Mouse (Mus musculus) hindbrain, postnatal 0 days (tissue): ENCODE results near the gene Lyst. TPM values are rescaled to one million over a fixed set of nuclear protein-coding genes. Genes with fewer than 3 reads are reported as not detected.
A peak's percentile ranks its signal among the peaks of the same experiment; 100 is the strongest.

Experiments used
- ATAC-seq: fragments of 200-750 bp; cut with Nextera tagmentation; 2 replicates; pipeline ENCODE4 v1.8.0; 2017; ENCODE audit warnings: mild to moderate bottlenecking, moderate TSS enrichment, moderate library complexity
- DNase-seq: peaks from one replicate; pipeline ENCODE4 v3.0.0-alpha.2; 2015; ENCODE audit warnings: low spot score
- H3K27ac ChIP-seq: fragments of 300-500 bp; sonication (generic); 2 replicates; pipeline ENCODE4 v1.5.1; 2014; ENCODE audit warnings: mild to moderate bottlenecking
- H3K27me3 ChIP-seq: fragments of 300-500 bp; sonication (generic); 2 replicates; pipeline ENCODE4 v1.6.1; 2014; ENCODE audit warnings: low read length, mixed read lengths; ENCODE audit not compliant: insufficient read depth
- H3K36me3 ChIP-seq: fragments of 300-500 bp; sonication (generic); 2 replicates; pipeline ENCODE4 v1.6.1; 2014; ENCODE audit warnings: low read length, mixed read lengths; ENCODE audit not compliant: insufficient read depth
- H3K4me1 ChIP-seq: fragments of 300-500 bp; sonication (generic); 2 replicates; pipeline ENCODE4 v1.6.1; 2014; ENCODE audit warnings: antibody characterized with exemption, low read length, mixed read lengths; ENCODE audit not compliant: insufficient read depth
- H3K4me2 ChIP-seq: fragments of 300-500 bp; sonication (generic); 2 replicates; pipeline ENCODE4 v1.6.1; 2014; ENCODE audit warnings: low read depth, mild to moderate bottlenecking, low read length, moderate library complexity, mixed read lengths
- H3K4me3 ChIP-seq: fragments of 300-500 bp; sonication (generic); 2 replicates; pipeline ENCODE4 v1.5.1; 2014; ENCODE audit warnings: low read length
- H3K9ac ChIP-seq: fragments of 300-500 bp; sonication (generic); replicated peaks from 2 replicates; pipeline ENCODE4 v1.6.1; 2014; ENCODE audit warnings: mild to moderate bottlenecking, low read length, moderate library complexity, mixed read lengths
- H3K9me3 ChIP-seq: fragments of 300-500 bp; sonication (generic); 2 replicates; pipeline ENCODE4 v1.6.1; 2016; ENCODE audit warnings: low read length, mixed read lengths
- CTCF ChIP-seq: IDR thresholded peaks from 2 replicates; pipeline ENCODE4 v1.5.1; 2016; ENCODE audit warnings: antibody characterized with exemption, control low read depth, low read depth
- WGBS: fragments of 180-500 bp; shearing (Covaris S2); extraction: QIAGEN DNeasy Blood & Tissue Kit; methylation state at CpG from one replicate; pipeline ENCODE4 v1.1.7; 2014; 5-methylcytosine and 5-hydroxymethylcytosine counted together
- polyA plus RNA-seq: library from polyadenylated mRNA; unstranded; fragments of >200 nt; fragmentation: Nextera tagmentation; extraction: Ambion mirVana; gene quantifications from 2 replicates; pipeline ENCODE4 v1.2.1, GENCODE M21; 2015
- total RNA-seq: library from RNA; depleted of rRNA; stranded (reverse); fragments of >200 nt; gene quantifications from 2 replicates; pipeline ENCODE4 v1.2.3, GENCODE M21; 2014

Lyst gene
- total and polyA plus RNA-seq, 2 experiments from 2014 or later = 3.7 to 14.8 TPM

- Histone ChIP-seq H3K36me3 (no peaks in the 10 kb centered on the region; the same call in 1 of the 2 replicates), H3K27me3 (no peaks in the 10 kb centered on the region), H3K4me3 (no peak overlapping the region), H3K27ac (no peak overlapping the region), H3K9me3 (no peaks in the 10 kb centered on the region), H3K9ac (no peak overlapping the region), H3K4me2 (no peak overlapping the region), H3K4me1 (no peaks in the 10 kb centered on the region)
- 90% methylated on average over 3 of the region's 3 CpGs for WGBS
- ATAC-seq (no peak), DNase-seq (no peak)
- TF ChIP-seq CTCF = no peak
Measured at GRCm38 (mm10) chr13:13723293-13723692, 133.1 kb downstream of the Lyst start.

GRCm38 (mm10) chr13:13723786-13724185 lies 133.6 kb downstream of the Lyst start:
- Histone ChIP-seq H3K36me3 (no peaks in the 10 kb centered on the region; the same call in 1 of the 2 replicates), H3K9me3 (no peaks in the 10 kb centered on the region), H3K9ac (no peak overlapping the region), H3K4me1 (no peaks in the 10 kb centered on the region), H3K27me3 (no peaks in the 10 kb centered on the region), H3K4me3 (no peak overlapping the region), H3K4me2 (no peak overlapping the region), H3K27ac (no peak overlapping the region)
- DNase-seq (no peak), ATAC-seq (no peak)
- TF ChIP-seq CTCF = no peak

- Histone ChIP-seq H3K4me2 (no peak overlapping the region), H3K9ac (no peak overlapping the region), H3K9me3 (no peaks in the 10 kb centered on the region), H3K27ac (no peak overlapping the region), H3K27me3 (no peaks in the 10 kb centered on the region), H3K4me3 (no peak overlapping the region), H3K4me1 (no peaks in the 10 kb centered on the region), H3K36me3 (peaks cover 15% of the 10 kb centered on the region; the same call in 1 of the 2 replicates)
- ATAC-seq = no peak
- DNase-seq = no peak
- 93% methylated on average over 4 of the region's 4 CpGs for WGBS
- TF ChIP-seq CTCF = no peak
Measured at GRCm38 (mm10) chr13:13739232-13739631, 149.0 kb downstream of the Lyst start.

GRCm38 (mm10) chr13:13745911-13746310 lies 155.7 kb downstream of the Lyst start:
- WGBS = 77% methylated on average over 3 of the region's 3 CpGs

GRCm38 (mm10) chr13:13775778-13776494 lies 185.7 kb downstream of the Lyst start:
- TF ChIP-seq CTCF = no peak
- Histone ChIP-seq H3K27ac (no peak overlapping the region), H3K36me3 (peaks cover 5% of the 10 kb centered on the region; the same call in 1 of the 2 replicates), H3K9ac (no peak overlapping the region), H3K4me2 (no peak overlapping the region), H3K9me3 (no peaks in the 10 kb centered on the region), H3K27me3 (no peaks in the 10 kb centered on the region), H3K4me3 (no peak overlapping the region), H3K4me1 (no peaks in the 10 kb centered on the region)
- ATAC-seq = peak; percentile 83
- DNase-seq = peak; percentile 75

More at GRCm38 (mm10) chr13:13745911-13746310, 155.7 kb downstream of the Lyst start:
- Histone ChIP-seq H3K4me2 (no peak overlapping the region), H3K9me3 (no peaks in the 10 kb centered on the region), H3K27me3 (no peaks in the 10 kb centered on the region), H3K4me3 (no peak overlapping the region), H3K4me1 (no peaks in the 10 kb centered on the region), H3K27ac (no peak overlapping the region), H3K9ac (no peak overlapping the region), H3K36me3 (peaks cover 24% of the 10 kb centered on the region; the same call in 1 of the 2 replicates)
- no peak for ATAC-seq
- no peak for TF ChIP-seq CTCF
- DNase-seq = no peak

GRCm38 (mm10) chr13:13777052-13777451 lies 186.9 kb downstream of the Lyst start:
- no peaks in the 10 kb centered on the region for H3K27me3 ChIP-seq
- no peak overlapping the region for H3K4me3 ChIP-seq
- no peak for DNase-seq
- no peak for ATAC-seq
- no peak overlapping the region for H3K27ac ChIP-seq
- no peak overlapping the region for H3K9ac ChIP-seq
- H3K4me1 ChIP-seq = no peaks in the 10 kb centered on the region
- no peaks in the 10 kb centered on the region for H3K9me3 ChIP-seq
- peaks cover 5% of the 10 kb centered on the region; the same call in 1 of the 2 replicates for H3K36me3 ChIP-seq
- no peak for TF ChIP-seq CTCF
- WGBS = 85% methylated on average over 11 of the region's 11 CpGs
- H3K4me2 ChIP-seq = no peak overlapping the region

GRCm38 (mm10) chr13:13777696-13778095 lies 187.5 kb downstream of the Lyst start:
- ATAC-seq (no peak), DNase-seq (no peak)
- no peaks in the 10 kb centered on the region for H3K9me3 ChIP-seq
- no peak overlapping the region for H3K27ac ChIP-seq
- no peak overlapping the region for H3K9ac ChIP-seq
- no peak for TF ChIP-seq CTCF
- H3K4me2 ChIP-seq = no peak overlapping the region
- peaks cover 5% of the 10 kb centered on the region; the same call in 1 of the 2 replicates for H3K36me3 ChIP-seq
- no peaks in the 10 kb centered on the region for H3K27me3 ChIP-seq
- no peaks in the 10 kb centered on the region for H3K4me1 ChIP-seq
- 77% methylated on average over 8 of the region's 8 CpGs for WGBS
- H3K4me3 ChIP-seq = no peak overlapping the region
